Comparison of ENCODE assay signal across 10 mouse cellular contexts in the genomic region with DNA sequence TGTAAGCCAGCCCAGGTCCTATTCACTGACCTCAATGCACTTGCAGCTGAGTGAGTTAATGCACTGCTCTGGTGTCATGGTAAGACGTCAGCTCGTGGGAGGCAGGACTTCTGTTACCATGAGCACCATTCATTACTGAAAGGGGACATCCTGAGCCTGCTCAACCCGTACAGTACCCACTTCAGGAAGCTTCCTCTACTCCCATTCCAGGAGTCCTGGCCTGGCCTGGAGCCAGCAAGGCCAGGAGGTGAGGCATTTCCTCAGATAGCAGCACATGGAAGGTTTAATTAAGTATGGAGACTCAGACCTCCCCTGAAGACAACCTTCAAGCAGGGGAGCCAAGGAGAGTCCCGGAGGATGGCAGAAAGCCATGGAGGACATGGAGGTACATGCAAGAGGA.
DNase-seq lines count a peak whose midpoint lies in the region; ATAC-seq and TF ChIP-seq lines count a peak whose summit lies in the region.
"Had no signal": no experiment of that assay in that cellular context is flagged by ENCODE, and none has a peak within 500 bp of the region (broad histone marks: within the 10 kb centered on the region; RNA-seq: fewer than 3 reads in every experiment).

No protein-coding gene starts in this region.

- 81% methylated on average over 4 of the region's 4 CpGs for WGBS in midbrain, embryonic 10.5 days
- WGBS in midbrain, embryonic 11.5 days: 65% methylated on average over 4 of the region's 4 CpGs
- whole genome bisulfite sequencing in heart, embryonic 12.5 days: 31% methylated on average over 4 of the region's 4 CpGs
- WGBS in stomach, postnatal 0 days: 41% methylated on average over 4 of the region's 4 CpGs

- no peak overlapping the region for H3K9ac ChIP-seq in midbrain, embryonic 11.5 days (ENCODE audit: low read length)
- H3K9ac ChIP-seq in heart, embryonic 12.5 days: 0 out of 2 replicates have a peak overlapping the region, but pooled peaks have one; percentile 58
- no peak overlapping the region for H3K9ac ChIP-seq in stomach, postnatal 0 days (ENCODE audit: low read length)
- H3K9ac ChIP-seq: liver, embryonic 13.5 days had no signal

- no peak for TF ChIP-seq EP300 in stomach, postnatal 0 days (optimal IDR thresholded peaks at IDR 0.05)

- no peaks in the 10 kb centered on the region; the same call in 1 of the 2 replicates for H3K27me3 ChIP-seq in midbrain, embryonic 10.5 days (ENCODE audit: low read depth, poor library complexity, severe bottlenecking)
- H3K27me3 ChIP-seq in midbrain, embryonic 11.5 days (ENCODE audit: control insufficient read depth, insufficient read depth, low read length): no peaks in the 10 kb centered on the region
- no peaks in the 10 kb centered on the region; the same call in 1 of the 2 replicates for H3K27me3 ChIP-seq in heart, embryonic 12.5 days (replicated peaks)
- H3K27me3 ChIP-seq in stomach, postnatal 0 days (ENCODE audit: control insufficient read depth, insufficient read depth, low read length): no peaks in the 10 kb centered on the region
- H3K27me3 ChIP-seq: liver, embryonic 13.5 days had no signal

- H3K36me3 ChIP-seq in midbrain, embryonic 10.5 days: peaks cover 7% of the 10 kb centered on the region; the same call in 1 of the 2 replicates
- H3K36me3 ChIP-seq in midbrain, embryonic 11.5 days (ENCODE audit: control insufficient read depth, insufficient read depth, low read length): no peaks in the 10 kb centered on the region
- H3K36me3 ChIP-seq in heart, embryonic 12.5 days: peaks cover 60% of the 10 kb centered on the region
- H3K36me3 ChIP-seq in stomach, postnatal 0 days (ENCODE audit: control insufficient read depth, insufficient read depth, low read length): peaks cover 10% of the 10 kb centered on the region; the same call in 1 of the 2 replicates

- H3K4me1 ChIP-seq in midbrain, embryonic 10.5 days: peaks cover 37% of the 10 kb centered on the region
- peaks cover 8% of the 10 kb centered on the region for H3K4me1 ChIP-seq in midbrain, embryonic 11.5 days (ENCODE audit: control insufficient read depth, insufficient read depth, low read length)
- peaks cover 99% of the 10 kb centered on the region for H3K4me1 ChIP-seq in heart, embryonic 12.5 days (replicated peaks)
- peaks cover 21% of the 10 kb centered on the region for H3K4me1 ChIP-seq in stomach, postnatal 0 days (replicated peaks; ENCODE audit: control insufficient read depth, insufficient read depth)

- peak overlapping the region; percentile 59 for H3K27ac ChIP-seq in midbrain, embryonic 10.5 days (replicated peaks)
- no peak overlapping the region for H3K27ac ChIP-seq in midbrain, embryonic 11.5 days (ENCODE audit: low read depth, low read length)
- peak overlapping the region; percentile 92 for H3K27ac ChIP-seq in heart, embryonic 12.5 days (ENCODE audit: poor library complexity, severe bottlenecking)
- H3K27ac ChIP-seq in stomach, postnatal 0 days (replicated peaks): peak overlapping the region; percentile 84; the same call in 1 of the 2 replicates
- H3K27ac ChIP-seq: liver, embryonic 13.5 days had no signal

- H3K4me3 ChIP-seq in midbrain, embryonic 10.5 days: no peak overlapping the region
- H3K4me3 ChIP-seq in midbrain, embryonic 11.5 days (ENCODE audit: low read depth, low read length): no peak overlapping the region
- no peak overlapping the region for H3K4me3 ChIP-seq in heart, embryonic 12.5 days
- no peak overlapping the region for H3K4me3 ChIP-seq in stomach, postnatal 0 days (ENCODE audit: low read depth, low read length)
- H3K4me3 ChIP-seq: liver, embryonic 13.5 days had no signal

- no peaks in the 10 kb centered on the region for H3K9me3 ChIP-seq in midbrain, embryonic 10.5 days (replicated peaks)
- no peaks in the 10 kb centered on the region for H3K9me3 ChIP-seq in midbrain, embryonic 11.5 days (ENCODE audit: control insufficient read depth, low read length)
- H3K9me3 ChIP-seq in heart, embryonic 12.5 days (replicated peaks): no peaks in the 10 kb centered on the region
- H3K9me3 ChIP-seq in stomach, postnatal 0 days (ENCODE audit: control insufficient read depth, low read length): no peaks in the 10 kb centered on the region
- H3K9me3 ChIP-seq: liver, embryonic 13.5 days had no signal

- no peak for ATAC-seq in midbrain, embryonic 11.5 days (ENCODE audit: low FRiP score)
- ATAC-seq in heart, embryonic 12.5 days (ENCODE audit: insufficient number of reproducible peaks, low FRiP score): peak; percentile 37; the same call in 1 of the 2 replicates
- ATAC-seq in stomach, postnatal 0 days (ENCODE audit: low FRiP score, low TSS enrichment): peak; percentile 9; the same call in 1 of the 2 replicates
- ATAC-seq in megakaryocyte-erythroid progenitor cell, adult 5-6 weeks (replicated peaks; ENCODE audit: low FRiP score, low TSS enrichment, poor library complexity, severe bottlenecking): no peak

- no peak overlapping the region for H3K4me2 ChIP-seq in midbrain, embryonic 11.5 days
- peak overlapping the region; percentile 40 for H3K4me2 ChIP-seq in heart, embryonic 12.5 days
- no peak overlapping the region for H3K4me2 ChIP-seq in stomach, postnatal 0 days (replicated peaks; ENCODE audit: low read depth)
- H3K4me2 ChIP-seq: liver, embryonic 13.5 days had no signal

- DNase-seq in midbrain, embryonic 10.5 days (ENCODE audit: low spot score): no peak
- no peak for DNase-seq in midbrain, embryonic 11.5 days (ENCODE audit: low spot score, missing footprints)
- peak; percentile 80 to 81 for DNase-seq in kidney, postnatal 36 days
- peak; percentile 60 for DNase-seq in stomach, postnatal 0 days (ENCODE audit: low spot score)
- no peak for DNase-seq in layer of hippocampus, postnatal 36 days
- no peak for DNase-seq in cerebellum, postnatal 14 days
- DNase-seq: cerebellum, adult 8-10 months; liver, embryonic 13.5 days had no signal

- no peak for TF ChIP-seq CTCF in stomach, postnatal 0 days (IDR thresholded peaks at IDR 0.05; ENCODE audit: low read depth)

Comparison
In these comparisons a context has a peak if more than half of its experiments do, and no peak if none do; other contexts are left out.
1. DNase-seq: peak in kidney, postnatal 36 days (2 of 2) and stomach, postnatal 0 days (single experiment); none in midbrain, embryonic 10.5 days (single experiment), midbrain, embryonic 11.5 days (single experiment), layer of hippocampus, postnatal 36 days (0 of 2) and cerebellum, postnatal 14 days (0 of 2).
2. ATAC-seq: peak in heart, embryonic 12.5 days (single experiment) and stomach, postnatal 0 days (single experiment); none in midbrain, embryonic 11.5 days (single experiment) and megakaryocyte-erythroid progenitor cell, adult 5-6 weeks (single experiment).